In the genomic region with DNA sequence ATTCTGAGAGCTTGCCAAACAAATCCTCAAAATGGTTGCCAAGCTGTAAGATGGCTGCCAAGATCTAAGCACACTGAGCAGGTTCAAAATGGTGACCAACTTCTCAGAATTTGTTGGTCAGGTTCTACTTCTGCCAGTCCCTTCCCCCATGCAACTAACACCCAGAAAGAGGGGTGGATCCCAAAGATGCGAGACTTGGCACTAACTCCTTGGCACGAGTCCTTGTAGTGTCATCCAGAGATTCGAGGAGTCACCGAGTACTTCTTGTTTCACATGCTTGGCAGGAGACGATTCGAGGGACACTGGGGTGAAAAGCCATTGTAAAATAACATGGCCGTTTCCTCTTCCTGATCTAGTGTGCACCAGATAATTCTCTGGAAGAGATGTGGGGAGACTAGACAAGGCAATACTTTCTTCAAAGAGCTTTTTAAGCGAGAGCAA, we compare ENCODE assay signal across 8 mouse cellular contexts.
DNase-seq lines count a peak whose midpoint lies in the region; ATAC-seq lines count a peak whose summit lies in the region.
"Had no signal": no experiment of that assay in that cellular context is flagged by ENCODE, and none has a peak within 500 bp of the region (broad histone marks: within the 10 kb centered on the region; RNA-seq: fewer than 3 reads in every experiment).

No protein-coding gene starts in this region.

- no peaks in the 10 kb centered on the region for H3K27me3 ChIP-seq in neural tube, embryonic 13.5 days
- no peaks in the 10 kb centered on the region for H3K27me3 ChIP-seq in neural tube, embryonic 15.5 days (replicated peaks)
- H3K27me3 ChIP-seq: midbrain, embryonic 12.5 days had no signal

- no peak overlapping the region for H3K4me2 ChIP-seq in neural tube, embryonic 13.5 days
- H3K4me2 ChIP-seq in neural tube, embryonic 15.5 days = peak overlapping the region; percentile 7; the same call in 1 of the 2 replicates
- H3K4me2 ChIP-seq: midbrain, embryonic 12.5 days had no signal

- H3K4me1 ChIP-seq in neural tube, embryonic 13.5 days (replicated peaks) = peaks cover 54% of the 10 kb centered on the region
- peaks cover 45% of the 10 kb centered on the region for H3K4me1 ChIP-seq in neural tube, embryonic 15.5 days

- no peak for ATAC-seq in neural tube, embryonic 13.5 days (ENCODE audit: low read depth)
- ATAC-seq in neural tube, embryonic 15.5 days (ENCODE audit: low FRiP score) = no peak; the same call in 1 of the 2 replicates

- no peak for DNase-seq in neural tube, embryonic 10.5 days (ENCODE audit: extremely low spot score, low spot score)
- peak; percentile 63 to 69 for DNase-seq in cerebellum, adult 18-20 months
- peak; percentile 78 for DNase-seq in gastrocnemius, postnatal 25 days
- DNase-seq in kidney, adult 9 months = peak; percentile 85
- DNase-seq in right cerebral cortex, adult 2 months (ENCODE audit: low spot score in 2 of 2) = no peak

- H3K36me3 ChIP-seq in neural tube, embryonic 13.5 days = no peaks in the 10 kb centered on the region
- no peaks in the 10 kb centered on the region for H3K36me3 ChIP-seq in neural tube, embryonic 15.5 days
- H3K36me3 ChIP-seq: midbrain, embryonic 12.5 days had no signal

- H3K9ac ChIP-seq in neural tube, embryonic 13.5 days = no peak overlapping the region
- no peak overlapping the region for H3K9ac ChIP-seq in neural tube, embryonic 15.5 days (replicated peaks)
- H3K9ac ChIP-seq: midbrain, embryonic 12.5 days had no signal

- H3K27ac ChIP-seq in neural tube, embryonic 13.5 days (replicated peaks) = peak overlapping the region; percentile 19
- peak overlapping the region; percentile 61 for H3K27ac ChIP-seq in neural tube, embryonic 15.5 days (replicated peaks)
- H3K27ac ChIP-seq: midbrain, embryonic 12.5 days had no signal

- 61% methylated on average over 8 of the region's 8 CpGs for WGBS in neural tube, embryonic 13.5 days
- WGBS in neural tube, embryonic 15.5 days = 59% methylated on average over 8 of the region's 8 CpGs

- no peaks in the 10 kb centered on the region for H3K9me3 ChIP-seq in neural tube, embryonic 13.5 days
- H3K9me3 ChIP-seq in neural tube, embryonic 15.5 days (replicated peaks) = no peaks in the 10 kb centered on the region
- H3K9me3 ChIP-seq: midbrain, embryonic 12.5 days had no signal

- H3K4me3 ChIP-seq in neural tube, embryonic 13.5 days = no peak overlapping the region
- no peak overlapping the region for H3K4me3 ChIP-seq in neural tube, embryonic 15.5 days (replicated peaks)
- H3K4me3 ChIP-seq: midbrain, embryonic 12.5 days had no signal

Comparison
In these comparisons a context has a peak if more than half of its experiments do, and no peak if none do; other contexts are left out.
1. DNase-seq: peak in cerebellum, adult 18-20 months (2 of 2), gastrocnemius, postnatal 25 days (single experiment) and kidney, adult 9 months (single experiment); none in neural tube, embryonic 10.5 days (single experiment) and right cerebral cortex, adult 2 months (0 of 2).